Mouse (Mus musculus) bone marrow macrophage, adult 2 months (primary cell): ENCODE results near the gene Gipr. TPM values are rescaled to one million over a fixed set of nuclear protein-coding genes. Genes with fewer than 3 reads are reported as not detected.

ENCODE experiments used
- H3K27ac ChIP-seq: 2 replicates; pipeline ENCODE4 v1.5.1; 2012; ENCODE audit warnings: low read depth, low read length; ENCODE audit not compliant: insufficient read depth
- H3K4me1 ChIP-seq: 2 replicates; pipeline ENCODE4 v1.6.1; 2012; ENCODE audit warnings: low read length; ENCODE audit not compliant: control insufficient read depth, insufficient read depth
- H3K4me3 ChIP-seq: 2 replicates; pipeline ENCODE4 v1.5.1; 2012; ENCODE audit warnings: mild to moderate bottlenecking, low read length, moderate library complexity; ENCODE audit not compliant: insufficient read depth
- CTCF ChIP-seq: IDR thresholded peaks from 2 replicates; pipeline ENCODE4 v1.5.1; 2012; ENCODE audit warnings: low read depth, mild to moderate bottlenecking, low read length, moderate library complexity
- POLR2A ChIP-seq: IDR thresholded peaks from 2 replicates; pipeline ENCODE4 v1.6.1; 2012; ENCODE audit warnings: mild to moderate bottlenecking, low read depth, low read length, borderline replicate concordance
- polyA plus RNA-seq: library from polyadenylated mRNA; stranded (reverse); fragments of >200 nt; gene quantifications from 2 replicates; pipeline ENCODE4 v1.2.4, GENCODE M21; 2012; ENCODE audit not compliant: missing spikeins, insufficient read depth, insufficient read length

The Gipr gene
- polyA plus RNA-seq, 1 experiment = not detected

DNA sequence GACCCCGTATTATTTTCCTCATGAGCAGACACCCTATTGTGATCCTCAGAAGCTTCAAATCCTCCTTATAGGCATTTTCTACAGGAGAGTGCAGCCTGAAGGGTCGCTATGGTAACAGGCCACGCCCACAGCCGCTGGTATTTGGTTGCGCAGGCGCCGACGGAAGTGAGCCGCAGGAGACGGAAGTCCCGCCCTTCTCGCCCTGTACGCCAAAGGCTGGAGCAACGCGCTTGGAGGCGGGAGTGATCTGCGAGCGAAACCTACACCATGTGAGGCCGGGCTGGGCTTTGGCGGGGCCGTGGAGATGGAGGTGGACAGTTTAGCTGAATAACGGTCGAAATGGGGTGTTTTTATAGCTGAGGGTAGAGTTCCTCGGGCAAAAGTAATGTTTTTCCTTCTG, 16.3 kb downstream of the Gipr start, which contains the start of gene Snrpd2:
Gene Snrpd2, plus strand, starts transcription at position 97 of the 400 bp plus-strand sequence.
- peak within 1 kb of the TSS; percentile 98 for H3K4me3 ChIP-seq
- peak within 1 kb of the TSS; percentile 58 for H3K27ac ChIP-seq
- TF ChIP-seq POLR2A = no peak
- TF ChIP-seq CTCF = no peak
- H3K4me1 ChIP-seq = peaks cover 12% of the 10 kb centered on the region

- peaks cover 12% of the 10 kb centered on the region for H3K4me1 ChIP-seq
- TF ChIP-seq POLR2A (no peak), CTCF (no peak)
- peak within 1 kb of the TSS; percentile 98 for H3K4me3 ChIP-seq
- H3K27ac ChIP-seq = peak within 1 kb of the TSS; percentile 58
These were observed 16.9 kb downstream of the Gipr start, which contains the start of gene Qpctl for GRCm38 (mm10) chr7:19148875-19149541. Gene Qpctl (minus strand): TSS chr7:19149291.

DNA sequence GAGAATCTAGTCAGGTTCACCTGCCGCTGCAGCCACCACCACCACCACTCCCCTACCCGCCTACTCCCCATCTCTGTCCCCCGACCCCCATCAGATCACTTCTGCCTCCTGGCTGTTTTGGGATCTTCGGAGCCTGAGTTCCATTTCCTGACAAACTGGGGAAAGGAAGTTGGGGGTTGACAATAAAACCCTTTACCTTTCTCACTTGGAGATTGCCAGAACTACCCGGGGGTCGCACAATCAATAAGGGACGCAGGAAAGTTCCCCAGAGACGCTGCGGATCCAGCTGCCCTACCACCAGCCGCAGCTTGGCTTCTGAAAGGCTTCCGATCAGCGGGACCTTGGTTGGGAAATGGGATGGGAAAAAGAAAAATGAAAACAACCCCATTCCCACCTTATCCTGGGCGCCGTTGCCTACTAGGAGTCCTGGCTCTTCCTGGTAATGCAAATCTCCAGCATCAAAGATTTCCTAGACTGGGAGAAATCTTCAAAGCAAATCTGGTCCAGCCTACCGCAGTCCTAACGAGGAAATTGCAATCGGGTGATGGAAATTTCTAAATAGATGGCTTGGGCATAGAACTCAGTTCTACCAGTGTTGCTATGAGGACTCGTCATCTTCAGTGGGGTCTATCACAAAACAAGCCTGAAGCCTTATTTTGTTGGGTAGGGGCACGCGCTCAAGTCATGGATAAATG, 17.6 kb downstream of the Gipr start:
- Histone ChIP-seq H3K4me1 (peaks cover 12% of the 10 kb centered on the region), H3K4me3 (peak overlapping the region; percentile 65), H3K27ac (peak overlapping the region; percentile 43; the same call in 1 of the 2 replicates)
- no peak for TF ChIP-seq POLR2A
- TF ChIP-seq CTCF = no peak

GRCm38 (mm10) chr7:19147497-19148045, 18.4 kb downstream of the Gipr start:
- H3K4me1 ChIP-seq = peaks cover 12% of the 10 kb centered on the region
- TF ChIP-seq POLR2A (no peak), CTCF (no peak)

DNA sequence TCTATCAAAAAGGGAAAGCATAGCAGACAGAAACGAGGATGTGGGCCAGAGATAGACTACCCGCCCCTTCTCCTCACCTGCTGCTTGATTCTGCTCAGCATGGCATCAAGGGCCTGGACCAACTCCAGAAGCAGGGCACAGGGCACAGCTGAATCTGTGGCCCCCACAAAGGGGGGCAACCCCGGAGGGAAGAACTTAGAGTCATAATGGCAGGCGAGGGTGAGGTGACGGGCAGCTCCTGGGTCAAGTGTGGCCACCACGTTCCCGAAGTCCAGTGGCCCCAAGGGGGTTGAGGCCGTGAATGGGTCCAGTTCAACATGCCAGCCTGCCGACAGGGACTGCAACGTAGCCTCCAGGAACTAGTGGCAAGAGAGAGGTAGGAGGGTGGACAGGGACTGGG, 19.1 kb downstream of the Gipr start:
- no peak overlapping the region for H3K4me3 ChIP-seq
- no peak overlapping the region for H3K27ac ChIP-seq
- H3K4me1 ChIP-seq = peaks cover 12% of the 10 kb centered on the region
- TF ChIP-seq CTCF (no peak), POLR2A (no peak)

More at GRCm38 (mm10) chr7:19147497-19148045, 18.4 kb downstream of the Gipr start:
- Histone ChIP-seq H3K27ac (no peak overlapping the region), H3K4me3 (no peak overlapping the region)

GRCm38 (mm10) chr7:19137380-19137779, 28.5 kb downstream of the Gipr start:
- H3K27ac ChIP-seq = no peak overlapping the region
- peak; percentile 24; the same call in 1 of the 2 replicates for TF ChIP-seq CTCF
- no peak for TF ChIP-seq POLR2A
- H3K4me3 ChIP-seq = no peak overlapping the region

GRCm38 (mm10) chr7:19136673-19137334, 29.1 kb downstream of the Gipr start:
- Histone ChIP-seq H3K4me3 (no peak overlapping the region), H3K27ac (no peak overlapping the region), H3K4me1 (peaks cover 3% of the 10 kb centered on the region; the same call in 1 of the 2 replicates)
- TF ChIP-seq POLR2A (no peak), CTCF (no peak)

More at GRCm38 (mm10) chr7:19137380-19137779, 28.5 kb downstream of the Gipr start:
- no peaks in the 10 kb centered on the region for H3K4me1 ChIP-seq

- TF ChIP-seq CTCF (no peak), POLR2A (no peak)
- Histone ChIP-seq H3K27ac (no peak overlapping the region), H3K4me3 (no peak overlapping the region), H3K4me1 (peaks cover 3% of the 10 kb centered on the region; the same call in 1 of the 2 replicates)
These were observed 29.8 kb downstream of the Gipr start for GRCm38 (mm10) chr7:19136168-19136567.

DNA sequence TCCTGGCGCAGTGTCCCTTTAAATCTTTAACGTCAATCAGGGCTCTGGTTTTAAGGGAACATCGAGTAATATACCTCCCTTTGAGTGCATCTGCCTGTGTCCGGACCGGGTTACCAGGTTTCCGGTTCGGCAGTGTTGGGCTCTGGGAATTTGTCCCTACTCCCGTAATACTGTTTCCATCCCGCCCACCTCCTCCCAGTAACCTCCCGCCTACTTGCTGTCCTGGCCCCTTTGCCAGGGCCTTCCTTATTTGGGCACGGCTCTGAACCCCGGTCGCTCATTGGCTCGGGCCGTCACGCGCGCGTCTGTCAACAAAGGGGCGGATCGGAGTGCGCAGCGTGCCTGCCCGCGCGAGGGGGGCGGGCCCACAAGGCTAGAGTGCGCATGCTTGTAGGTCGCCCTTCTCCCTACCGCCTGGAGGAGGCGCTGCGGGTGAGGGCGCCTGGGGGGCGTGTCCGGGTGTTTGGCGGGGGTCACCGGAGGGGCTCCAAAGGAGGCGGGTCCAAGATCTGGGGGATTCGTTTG, 34.5 kb downstream of the Gipr start:
- no peak overlapping the region for H3K27ac ChIP-seq
- H3K4me3 ChIP-seq = peak overlapping the region; percentile 55
- H3K4me1 ChIP-seq = peaks cover 3% of the 10 kb centered on the region; the same call in 1 of the 2 replicates
- no peak for TF ChIP-seq POLR2A
- TF ChIP-seq CTCF = peak; percentile 61; the same call in 1 of the 2 replicates
